17 mouse cellular contexts compared by ENCODE assay signal in genomic region chr6:112732434-112732833, GRCm38 (mm10). TPM values are rescaled to one million over a fixed set of nuclear protein-coding genes. Genes with fewer than 3 reads are reported as not detected.
DNase-seq lines count a peak whose midpoint lies in the region; ATAC-seq and TF ChIP-seq lines count a peak whose summit lies in the region.
"Had no signal": no experiment of that assay in that cellular context is flagged by ENCODE, and none has a peak within 500 bp of the region (broad histone marks: within the 10 kb centered on the region; RNA-seq: fewer than 3 reads in every experiment).

No protein-coding gene starts in this region.

- 95% methylated on average over 3 of the region's 3 CpGs for WGBS in forebrain, postnatal 0 days
- WGBS in forebrain, embryonic 13.5 days, result 97% methylated on average over 3 of the region's 3 CpGs
- 98% methylated on average over 3 of the region's 3 CpGs for WGBS in liver, adult 2 months
- WGBS in bone marrow, adult 2 months, result 89% methylated on average over 3 of the region's 3 CpGs

- no peak overlapping the region for H3K4me3 ChIP-seq in forebrain, postnatal 0 days (ENCODE audit: low read depth, low read length)
- H3K4me3 ChIP-seq in forebrain, embryonic 13.5 days, result no peak overlapping the region
- no peak overlapping the region for H3K4me3 ChIP-seq in liver, adult 2 months (ENCODE audit: insufficient read depth, low read depth, low read length)
- no peak overlapping the region for H3K4me3 ChIP-seq in CH12.LX (replicated peaks in 1 of 3; ENCODE audit: low read depth in 2 of 3, low read length in 2 of 3, poor library complexity in 1 of 3)
- H3K4me3 ChIP-seq in bone marrow, adult 2 months (replicated peaks; ENCODE audit: control insufficient read depth, low read depth, low read length), result no peak overlapping the region
- H3K4me3 ChIP-seq: embryonic facial prominence, embryonic 15.5 days; limb, embryonic 13.5 days; midbrain, embryonic 12.5 days had no signal

- 0 out of 2 replicates have a peak, but pooled peaks cover 5% of the 10 kb centered on the region for H3K4me1 ChIP-seq in forebrain, postnatal 0 days (ENCODE audit: insufficient read depth)
- H3K4me1 ChIP-seq in forebrain, embryonic 13.5 days, result peaks cover 24% of the 10 kb centered on the region
- H3K4me1 ChIP-seq in liver, adult 2 months (ENCODE audit: control insufficient read depth, insufficient read depth, low read length), result no peaks in the 10 kb centered on the region
- H3K4me1 ChIP-seq in CH12.LX (ENCODE audit: control insufficient read depth in 1 of 2, insufficient read depth in 2 of 2), result peaks cover 1 to 7% of the 10 kb centered on the region in 2 experiments; a peak in 1 of 4 replicates
- H3K4me1 ChIP-seq in bone marrow, adult 2 months (ENCODE audit: control insufficient read depth, insufficient read depth, low read length), result no peaks in the 10 kb centered on the region

- H3K27ac ChIP-seq in forebrain, postnatal 0 days (ENCODE audit: low read depth, low read length), result no peak overlapping the region
- no peak overlapping the region; the same call in 1 of the 2 replicates for H3K27ac ChIP-seq in forebrain, embryonic 13.5 days
- H3K27ac ChIP-seq in liver, adult 2 months (replicated peaks; ENCODE audit: insufficient read depth, low read depth, low read length), result no peak overlapping the region
- no peak overlapping the region for H3K27ac ChIP-seq in CH12.LX (ENCODE audit: insufficient read depth, low read depth)
- no peak overlapping the region for H3K27ac ChIP-seq in bone marrow, adult 2 months (ENCODE audit: control insufficient read depth, insufficient read depth, low read depth, low read length, poor library complexity)
- H3K27ac ChIP-seq: embryonic facial prominence, embryonic 15.5 days; hindbrain, embryonic 14.5 days; limb, embryonic 13.5 days; midbrain, embryonic 12.5 days had no signal

- DNase-seq in forebrain, postnatal 0 days, result no peak
- no peak for DNase-seq in liver, adult 2 months (ENCODE audit: extremely low read depth, low read depth, low spot score)
- DNase-seq in liver (no peak), CH12.LX (ENCODE audit: extremely low read depth) (no peak)
- no peak for DNase-seq in thymus, postnatal 0 days (ENCODE audit: low spot score)
- DNase-seq: cerebellum, adult 8-10 months; heart, adult 11 months; kidney, adult 8-10 months; lung, postnatal 10 days; thymus, postnatal 4 days had no signal

- H3K4me2 ChIP-seq in forebrain, postnatal 0 days (ENCODE audit: low read depth), result no peak overlapping the region
- no peak overlapping the region for H3K4me2 ChIP-seq in forebrain, embryonic 13.5 days
- no peak overlapping the region for H3K4me2 ChIP-seq in CH12.LX (ENCODE audit: insufficient read depth, low read depth, poor library complexity, severe bottlenecking)
- H3K4me2 ChIP-seq: embryonic facial prominence, embryonic 15.5 days; hindbrain, embryonic 14.5 days; limb, embryonic 13.5 days; midbrain, embryonic 12.5 days had no signal

- H3K79me2 ChIP-seq in liver, adult 2 months (ENCODE audit: control insufficient read depth, insufficient read depth, low read length), result no peaks in the 10 kb centered on the region
- H3K79me2 ChIP-seq in CH12.LX (replicated peaks; ENCODE audit: control insufficient read depth, extremely low read depth, insufficient read depth, poor library complexity, severe bottlenecking), result no peaks in the 10 kb centered on the region

- no peak for ATAC-seq in forebrain, postnatal 0 days
- ATAC-seq in forebrain, embryonic 13.5 days, result no peak
- no peak for ATAC-seq in megakaryocyte, adult 5-6 weeks (ENCODE audit: poor library complexity, severe bottlenecking)

- peak; percentile 45 for TF ChIP-seq CTCF in forebrain, postnatal 0 days (IDR thresholded peaks at IDR 0.05; ENCODE audit: low read depth)
- peak; percentile 8; the same call in 1 of the 2 replicates for TF ChIP-seq CTCF in liver, adult 2 months (IDR thresholded peaks at IDR 0.05; ENCODE audit: low read depth, low read length)
- TF ChIP-seq CTCF in CH12.LX (conservative IDR thresholded peaks at IDR 0.05 in 1 of 2, IDR thresholded peaks at IDR 0.05 in 1 of 2; ENCODE audit: low read depth in 2 of 2, low read length in 2 of 2), result peak; percentile 38 to 43; a peak in 3 of 4 replicates
- peak; percentile 28; the same call in 1 of the 2 replicates for TF ChIP-seq CTCF in bone marrow, adult 2 months (IDR thresholded peaks at IDR 0.05; ENCODE audit: control insufficient read depth, insufficient read depth, low read length)

- TF ChIP-seq POLR2A in liver, adult 2 months (IDR thresholded peaks at IDR 0.05; ENCODE audit: extremely low read depth, insufficient read depth, low read length), result no peak
- no peak for TF ChIP-seq POLR2A in CH12.LX (IDR thresholded peaks at IDR 0.05; ENCODE audit: low read depth, low read length)
- no peak for TF ChIP-seq POLR2A in bone marrow, adult 2 months (IDR thresholded peaks at IDR 0.05; ENCODE audit: borderline replicate concordance, control insufficient read depth, low read depth, low read length)

- TF ChIP-seq RAD21 in CH12.LX (IDR thresholded peaks at IDR 0.05; ENCODE audit: low read depth, low read length), result peak; percentile 13

- peaks cover 52% of the 10 kb centered on the region for H3K36me3 ChIP-seq in forebrain, postnatal 0 days (ENCODE audit: insufficient read depth)
- H3K36me3 ChIP-seq in forebrain, embryonic 13.5 days (ENCODE audit: poor library complexity, severe bottlenecking), result peaks cover 91% of the 10 kb centered on the region
- no peaks in the 10 kb centered on the region for H3K36me3 ChIP-seq in liver, adult 2 months (ENCODE audit: control insufficient read depth, insufficient read depth, low read length)
- H3K36me3 ChIP-seq in CH12.LX (replicated peaks in 1 of 2; ENCODE audit: control insufficient read depth in 1 of 2, insufficient read depth in 1 of 2, low read length in 1 of 2), result peaks cover 0 to 27% of the 10 kb centered on the region in 2 experiments

- no peaks in the 10 kb centered on the region for H3K9me3 ChIP-seq in forebrain, postnatal 0 days (ENCODE audit: low read length)
- no peaks in the 10 kb centered on the region for H3K9me3 ChIP-seq in forebrain, embryonic 13.5 days (replicated peaks)
- H3K9me3 ChIP-seq in CH12.LX (replicated peaks; ENCODE audit: low read length), result no peaks in the 10 kb centered on the region
- H3K9me3 ChIP-seq: embryonic facial prominence, embryonic 15.5 days; midbrain, embryonic 12.5 days had no signal

- in situ Hi-C loops in CH12.LX (cut with MboI; ENCODE audit: low pct_ligation_motif_present, low pct_unique_long_range_greater_than_20kb, low sequenced_read_pairs), result no loop called here

- H3K27me3 ChIP-seq in forebrain, postnatal 0 days (ENCODE audit: insufficient read depth, low read length), result no peaks in the 10 kb centered on the region
- no peaks in the 10 kb centered on the region for H3K27me3 ChIP-seq in forebrain, embryonic 13.5 days
- H3K27me3 ChIP-seq in liver, adult 2 months (ENCODE audit: control insufficient read depth, insufficient read depth, low read length), result no peaks in the 10 kb centered on the region
- H3K27me3 ChIP-seq in CH12.LX (replicated peaks), result no peaks in the 10 kb centered on the region
- H3K27me3 ChIP-seq: embryonic facial prominence, embryonic 15.5 days; limb, embryonic 13.5 days; midbrain, embryonic 12.5 days had no signal

- TF ChIP-seq EP300 in CH12.LX (IDR thresholded peaks at IDR 0.05; ENCODE audit: low read length), result no peak

- dilution Hi-C loops in CH12.LX (cut with MboI; ENCODE audit: extremely low pct_ligation_motif_present, extremely low pct_unique_long_range_greater_than_20kb, low sequenced_read_pairs), result no loop called here

- no peak overlapping the region for H3K9ac ChIP-seq in forebrain, postnatal 0 days
- H3K9ac ChIP-seq in forebrain, embryonic 13.5 days, result no peak overlapping the region
- H3K9ac ChIP-seq in liver, adult 2 months (ENCODE audit: low read depth, low read length), result no peak overlapping the region
- H3K9ac ChIP-seq in CH12.LX (ENCODE audit: insufficient read depth, low read depth), result no peak overlapping the region
- H3K9ac ChIP-seq: embryonic facial prominence, embryonic 15.5 days; hindbrain, embryonic 14.5 days; limb, embryonic 13.5 days; midbrain, embryonic 12.5 days had no signal

TF ChIP-seq in CH12.LX, 34 proteins besides CTCF, POLR2A, EP300 and RAD21:
- TF ChIP-seq MAX (IDR thresholded peaks at IDR 0.05; ENCODE audit: low read length) (no peak), MAFK (IDR thresholded peaks at IDR 0.05; ENCODE audit: insufficient replicate concordance, low read length) (no peak), GABPA (IDR thresholded peaks at IDR 0.05; ENCODE audit: insufficient replicate concordance, low read depth, low read length) (no peak), POLR2AphosphoS2 (IDR thresholded peaks at IDR 0.05; ENCODE audit: low read depth, low read length) (no peak), UBTF (IDR thresholded peaks at IDR 0.05; ENCODE audit: low read depth, low read length) (no peak), ELF1 (IDR thresholded peaks at IDR 0.05; ENCODE audit: low read depth, low read length) (no peak), TCF12 (IDR thresholded peaks at IDR 0.05; ENCODE audit: low read depth, low read length) (no peak)

RNA-seq across cellular contexts. Expression of gene Rad18, which starts 35.9 kb away (rescaled TPM):
- total RNA-seq in forebrain, postnatal 0 days (2014; rRNA removed), result 8.8 and 9.1 TPM in 2 replicates
- polyA plus RNA-seq in forebrain, postnatal 0 days (2015; fragmentation: Nextera tagmentation; extraction: Ambion mirVana), result 9.0 and 12.9 TPM in 2 replicates
- polyA plus RNA-seq in forebrain, embryonic 13.5 days (2015; fragmentation: Nextera tagmentation; extraction: Ambion mirVana), result 33.1 and 37.5 TPM in 2 replicates
- 1.2 and 1.5 TPM in 2 replicates for total RNA-seq in liver, adult 2 months (2014; rRNA removed)
- polyA plus RNA-seq in liver, adult 2 months (2012; rRNA removed), result 0.33 and 0.36 TPM in 2 replicates
- total RNA-seq in CH12.LX (2012; rRNA removed) (20.0 and 21.1 TPM in 2 replicates), CH12.LX (2014; rRNA removed) (31.3 and 37.1 TPM in 2 replicates)
- 30.3 and 37.7 TPM in 2 replicates for polyA plus RNA-seq in CH12.LX (2012; ENCODE audit: insufficient read length, low read depth)
- polyA plus RNA-seq in bone marrow, adult 2 months (2011; ENCODE audit: insufficient read depth, insufficient read length, low replicate concordance, missing spikeins), result 12.2 and 13.1 TPM in 2 replicates
- total RNA-seq in megakaryocyte, adult 5-6 weeks (2015), result 21.1 and 24.8 TPM in 2 replicates
- total RNA-seq in megakaryocyte, adult 5-6 weeks (2017), result 20.7 and 25.3 TPM in 2 replicates
- polyA plus RNA-seq in thymus, postnatal 0 days (2015; fragmentation: Nextera tagmentation; extraction: Ambion mirVana), result 35.7 and 41.3 TPM in 2 replicates
